Mouse (Mus musculus) liver, embryonic 14.5 days (tissue): ENCODE results near the gene Scarb1.

Experiments used
- CTCF ChIP-seq: IDR thresholded peaks from 2 replicates; pipeline ENCODE4 v1.5.1; 2016; ENCODE audit warnings: antibody characterized with exemption, low read depth, control low read depth
- EP300 ChIP-seq: IDR thresholded peaks from 2 replicates; pipeline ENCODE4 v1.6.1; 2016; ENCODE audit warnings: antibody characterized with exemption, low read depth

DNA sequence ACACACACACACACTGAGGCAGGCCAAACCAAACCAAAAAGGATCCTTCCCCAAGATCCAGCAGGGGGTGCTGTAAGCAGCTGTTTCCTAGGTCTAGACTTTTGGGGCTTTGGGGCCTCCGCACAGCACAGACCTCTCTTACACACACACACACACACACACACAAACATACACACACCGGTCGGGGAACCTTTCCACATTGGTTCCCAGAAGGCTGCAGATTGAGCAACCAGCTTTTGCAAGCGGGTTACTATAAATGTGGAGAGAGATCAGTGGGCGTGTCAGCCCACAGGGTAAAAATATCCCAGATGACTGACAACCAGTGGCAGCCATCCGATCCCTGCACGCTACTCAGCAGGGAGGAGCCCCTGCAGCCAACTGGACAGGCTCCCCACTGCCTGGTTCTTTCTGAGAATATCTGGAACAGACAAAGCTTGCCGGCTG, 67.2 kb downstream of the Scarb1 start:
- TF ChIP-seq EP300 (no peak), CTCF (peak; percentile 79)
